In the genomic region with DNA sequence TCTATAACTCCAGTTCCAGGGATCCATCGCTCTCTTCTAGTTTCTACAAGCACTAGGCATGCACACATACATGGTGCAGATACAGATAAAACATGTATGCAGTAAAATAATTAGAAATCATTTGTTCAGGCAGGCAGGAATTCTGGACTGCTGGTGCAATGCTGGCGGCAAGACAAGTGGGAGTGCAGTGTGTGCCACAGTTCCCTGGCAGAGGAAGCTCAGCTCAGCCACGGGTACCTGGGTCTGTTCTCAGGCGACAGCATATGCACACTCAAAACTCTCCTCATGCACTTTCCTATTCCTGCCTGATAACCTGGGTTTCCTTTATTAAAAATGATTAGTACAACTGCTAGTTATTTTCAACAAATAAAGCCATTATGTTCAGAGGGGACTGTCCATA, we compare ENCODE assay signal across 5 mouse cellular contexts.
"Had no signal": no experiment of that assay in that cellular context is flagged by ENCODE, and none has a peak within 500 bp of the region (broad histone marks: within the 10 kb centered on the region; RNA-seq: fewer than 3 reads in every experiment).

No protein-coding gene starts in this region.

- DNase-seq: kidney, postnatal 36 days; left cerebral cortex, postnatal 4 days; lung, adult 18-20 months; right cerebral cortex, postnatal 25 days; thymus, postnatal 4 days had no signal
